Mouse (Mus musculus): ENCODE data around the gene Ltbp1. TPM values are rescaled to one million over a fixed set of nuclear protein-coding genes. Genes with fewer than 3 reads are reported as not detected.
A peak's percentile ranks its signal among the peaks of the same experiment; 100 is the strongest.

Gene Ltbp1
- total and polyA plus RNA-seq, 3 experiments: 0.01 to 0.04 TPM; not detected in 1

GRCm38 (mm10) chr17:75120071-75120470 lies 114.7 kb downstream of the Ltbp1 start:
- no peaks in the 10 kb centered on the region for H3K4me1 ChIP-seq (ENCODE audit: control insufficient read depth in 1 of 2, insufficient read depth in 2 of 2, low read length in 2 of 2)
- H3K36me3 ChIP-seq (ENCODE audit: control insufficient read depth in 1 of 2, insufficient read depth in 2 of 2, low read length in 2 of 2): no peaks in the 10 kb centered on the region; a peak in 2 of 4 replicates
- DNase-seq (ENCODE audit: low read depth, low spot score): no peak
- no peak overlapping the region for H3K27ac ChIP-seq (ENCODE audit: control insufficient read depth, low read depth, low read length)
- H3K79me2 ChIP-seq (ENCODE audit: control insufficient read depth, insufficient read depth, low read length, poor library complexity): no peaks in the 10 kb centered on the region
- H3K9ac ChIP-seq (ENCODE audit: control insufficient read depth, low read depth, low read length, poor library complexity, severe bottlenecking): no peak overlapping the region
- peaks cover 0 to 4% of the 10 kb centered on the region in 2 experiments; a peak in 2 of 4 replicates for H3K27me3 ChIP-seq (ENCODE audit: control insufficient read depth in 1 of 2, insufficient read depth in 2 of 2, low read length in 2 of 2)
- no peak overlapping the region for H3K4me3 ChIP-seq (ENCODE audit: control insufficient read depth in 1 of 2, insufficient read depth in 1 of 2, low read depth in 2 of 2, low read length in 2 of 2)
- TF ChIP-seq CTCF (IDR thresholded peaks at IDR 0.05 in 2 of 3, conservative IDR thresholded peaks at IDR 0.05 in 1 of 3; ENCODE audit: control insufficient read depth in 1 of 3, insufficient read depth in 1 of 3, low read depth in 2 of 3, low read length in 3 of 3, poor library complexity in 1 of 3, severe bottlenecking in 1 of 3): 0 out of 6 replicates have a peak, but pooled peaks of 1 of the 3 experiments have one; percentile 2
- no peak for TF ChIP-seq ZKSCAN1 (IDR thresholded peaks at IDR 0.05; ENCODE audit: low read depth, low read length)
- H3K9me3 ChIP-seq (replicated peaks; ENCODE audit: insufficient read depth, low read length): no peaks in the 10 kb centered on the region

GRCm38 (mm10) chr17:75122584-75123282 lies 117.4 kb downstream of the Ltbp1 start:
- no peak for DNase-seq (ENCODE audit: low read depth, low spot score)
- Histone ChIP-seq H3K4me3 (ENCODE audit: control insufficient read depth in 1 of 2, insufficient read depth in 1 of 2, low read depth in 2 of 2, low read length in 2 of 2) (no peak overlapping the region), H3K27me3 (ENCODE audit: control insufficient read depth in 1 of 2, insufficient read depth in 2 of 2, low read length in 2 of 2) (peaks cover 0 to 3% of the 10 kb centered on the region in 2 experiments; a peak in 3 of 4 replicates), H3K36me3 (ENCODE audit: control insufficient read depth in 1 of 2, insufficient read depth in 2 of 2, low read length in 2 of 2) (no peaks in the 10 kb centered on the region; a peak in 2 of 4 replicates), H3K27ac (ENCODE audit: control insufficient read depth, low read depth, low read length) (no peak overlapping the region), H3K9ac (ENCODE audit: control insufficient read depth, low read depth, low read length, poor library complexity, severe bottlenecking) (no peak overlapping the region), H3K9me3 (replicated peaks; ENCODE audit: insufficient read depth, low read length) (no peaks in the 10 kb centered on the region), H3K4me1 (ENCODE audit: control insufficient read depth in 1 of 2, insufficient read depth in 2 of 2, low read length in 2 of 2) (no peaks in the 10 kb centered on the region), H3K79me2 (ENCODE audit: control insufficient read depth, insufficient read depth, low read length, poor library complexity) (no peaks in the 10 kb centered on the region)
- TF ChIP-seq ETS1 (IDR thresholded peaks at IDR 0.05; ENCODE audit: low read depth, low read length) (no peak), UBTF (IDR thresholded peaks at IDR 0.05; ENCODE audit: borderline replicate concordance, insufficient read depth, low read depth, low read length) (no peak), SMC3 (IDR thresholded peaks at IDR 0.05; ENCODE audit: low read depth, low read length) (0 out of 2 replicates have a peak, but pooled peaks have one; percentile 8), TAL1 (IDR thresholded peaks at IDR 0.05; ENCODE audit: low read length) (no peak)

- Histone ChIP-seq H3K36me3 (ENCODE audit: control insufficient read depth in 1 of 2, insufficient read depth in 2 of 2, low read length in 2 of 2) (no peaks in the 10 kb centered on the region), H3K79me2 (ENCODE audit: control insufficient read depth, insufficient read depth, low read length, poor library complexity) (no peaks in the 10 kb centered on the region), H3K9me3 (replicated peaks; ENCODE audit: insufficient read depth, low read length) (no peaks in the 10 kb centered on the region), H3K27ac (ENCODE audit: control insufficient read depth, low read depth, low read length) (no peak overlapping the region), H3K4me3 (ENCODE audit: control insufficient read depth in 1 of 2, insufficient read depth in 1 of 2, low read depth in 2 of 2, low read length in 2 of 2) (no peak overlapping the region), H3K9ac (ENCODE audit: control insufficient read depth, low read depth, low read length, poor library complexity, severe bottlenecking) (no peak overlapping the region), H3K4me1 (ENCODE audit: control insufficient read depth in 1 of 2, insufficient read depth in 2 of 2, low read length in 2 of 2) (no peaks in the 10 kb centered on the region), H3K27me3 (ENCODE audit: control insufficient read depth in 1 of 2, insufficient read depth in 2 of 2, low read length in 2 of 2) (peaks cover 0 to 3% of the 10 kb centered on the region in 2 experiments; a peak in 3 of 4 replicates)
- DNase-seq (ENCODE audit: low read depth, low spot score): peak; percentile 30
- no peak for TF ChIP-seq GATA1 (IDR thresholded peaks at IDR 0.05; ENCODE audit: low read depth, low read length)
- peak; percentile 44 to 69 (median 54) for TF ChIP-seq CTCF (IDR thresholded peaks at IDR 0.05 in 2 of 3, conservative IDR thresholded peaks at IDR 0.05 in 1 of 3; ENCODE audit: control insufficient read depth in 1 of 3, insufficient read depth in 1 of 3, low read depth in 2 of 3, low read length in 3 of 3, poor library complexity in 1 of 3, severe bottlenecking in 1 of 3)
- TF ChIP-seq ELF1 (IDR thresholded peaks at IDR 0.05; ENCODE audit: low read depth, low read length): no peak
- no peak for TF ChIP-seq USF1 (IDR thresholded peaks at IDR 0.05; ENCODE audit: low read depth, low read length)
- TF ChIP-seq POLR2AphosphoS2 (IDR thresholded peaks at IDR 0.05; ENCODE audit: low read length): no peak
- peak; percentile 44 for TF ChIP-seq SMC3 (IDR thresholded peaks at IDR 0.05; ENCODE audit: low read depth, low read length)
- TF ChIP-seq CHD1 (IDR thresholded peaks at IDR 0.05; ENCODE audit: low read depth, low read length): no peak
- TF ChIP-seq GABPA (IDR thresholded peaks at IDR 0.05; ENCODE audit: low read depth, low read length): no peak
- no peak for TF ChIP-seq MAZ (IDR thresholded peaks at IDR 0.05; ENCODE audit: low read depth, low read length)
- TF ChIP-seq ETS1 (IDR thresholded peaks at IDR 0.05; ENCODE audit: low read depth, low read length): no peak
- TF ChIP-seq MYB (IDR thresholded peaks at IDR 0.05; ENCODE audit: low read depth, low read length): no peak
- TF ChIP-seq ZKSCAN1 (IDR thresholded peaks at IDR 0.05; ENCODE audit: low read depth, low read length): no peak
- no peak for TF ChIP-seq JUND (IDR thresholded peaks at IDR 0.05; ENCODE audit: low read depth, low read length)
- TF ChIP-seq MYC (IDR thresholded peaks at IDR 0.05; ENCODE audit: low read depth, low read length): no peak
- TF ChIP-seq BHLHE40 (IDR thresholded peaks at IDR 0.05; ENCODE audit: borderline replicate concordance, low read depth, low read length): no peak
- TF ChIP-seq TAL1 (IDR thresholded peaks at IDR 0.05; ENCODE audit: low read length): no peak
- no peak for TF ChIP-seq HCFC1 (IDR thresholded peaks at IDR 0.05; ENCODE audit: low read depth, low read length)
- no peak for TF ChIP-seq KAT2A (conservative IDR thresholded peaks at IDR 0.05; ENCODE audit: low read depth, low read length)
- TF ChIP-seq MXI1 (IDR thresholded peaks at IDR 0.05; ENCODE audit: low read depth, low read length): no peak
- peak; percentile 41 for TF ChIP-seq RAD21 (IDR thresholded peaks at IDR 0.05; ENCODE audit: low read depth, low read length)
- TF ChIP-seq CHD2 (IDR thresholded peaks at IDR 0.05; ENCODE audit: low read length): no peak
- TF ChIP-seq ZC3H11A (IDR thresholded peaks at IDR 0.05; ENCODE audit: low read depth, low read length): peak; percentile 38; the same call in 1 of the 2 replicates
Observed at GRCm38 (mm10) chr17:75128337-75128935, 123.1 kb downstream of the Ltbp1 start.

All from MEL (cell line).